Comparison of ENCODE assay signal across 27 mouse cellular contexts in the genomic region with DNA sequence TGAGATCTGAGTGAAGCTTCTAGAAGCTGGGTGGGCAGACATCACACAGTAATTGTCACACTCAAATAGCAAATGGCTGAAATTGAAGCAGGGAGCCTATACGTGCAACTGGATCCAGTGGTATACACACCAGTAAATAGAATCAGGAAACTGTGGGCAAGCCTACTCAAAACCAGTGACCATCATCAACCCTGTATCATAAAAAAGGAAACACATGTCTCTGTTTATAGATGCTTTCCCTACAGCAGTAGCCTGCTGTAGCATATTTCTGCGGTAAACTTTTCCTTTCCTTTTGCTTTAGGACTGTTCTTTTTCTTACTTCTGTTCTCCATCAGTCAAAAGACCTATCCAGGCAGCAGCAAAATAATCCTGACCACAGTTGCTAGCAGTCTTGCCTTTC. TPM values are rescaled to one million over a fixed set of nuclear protein-coding genes. Genes with fewer than 3 reads are reported as not detected.
"Had no signal": no experiment of that assay in that cellular context is flagged by ENCODE, and none has a peak within 500 bp of the region (broad histone marks: within the 10 kb centered on the region; RNA-seq: fewer than 3 reads in every experiment).

No protein-coding gene starts in this region.

- H3K36me3 ChIP-seq: liver, embryonic 15.5 days; lung, embryonic 15.5 days; midbrain, embryonic 10.5 days; midbrain, embryonic 12.5 days; neural tube, embryonic 13.5 days; neural tube, embryonic 15.5 days had no signal

- ATAC-seq: liver, postnatal 0 days; lung, postnatal 0 days; midbrain, embryonic 16.5 days had no signal

- H3K9me3 ChIP-seq: liver, embryonic 15.5 days; lung, embryonic 15.5 days; midbrain, embryonic 10.5 days; midbrain, embryonic 12.5 days; neural tube, embryonic 13.5 days; neural tube, embryonic 15.5 days had no signal

- DNase-seq: liver, postnatal 0 days; lung, adult 2 months; lung, postnatal 14 days; lung, postnatal 36 days; midbrain, embryonic 14.5 days; retina, postnatal 1 day; right cerebral cortex, adult 18-20 months; right cerebral cortex, postnatal 25 days; right cerebral cortex, postnatal 4 days; spleen, adult 18-20 months; thymus, adult 18-20 months; thymus, postnatal 14 days; thymus, postnatal 36 days had no signal

- H3K27me3 ChIP-seq: liver, embryonic 15.5 days; lung, embryonic 15.5 days; midbrain, embryonic 12.5 days; neural tube, embryonic 13.5 days; neural tube, embryonic 15.5 days had no signal

- H3K4me1 ChIP-seq: liver, embryonic 15.5 days; lung, embryonic 15.5 days; midbrain, embryonic 10.5 days; neural tube, embryonic 15.5 days had no signal

- H3K4me3 ChIP-seq: liver, embryonic 15.5 days; lung, embryonic 15.5 days; midbrain, embryonic 10.5 days; midbrain, embryonic 12.5 days; myocyte; neural tube, embryonic 13.5 days; neural tube, embryonic 15.5 days had no signal

RNA-seq across cellular contexts. Expression of gene Tmc1, which starts 25.2 kb away (rescaled TPM):
- polyA plus RNA-seq: liver, embryonic 15.5 days; liver, postnatal 0 days; lung, postnatal 0 days; macrophage; myocyte; small intestine, adult 2 months; stomach, embryonic 14.5 days; stomach, embryonic 16.5 days; thymus, postnatal 0 days had no signal
